Mouse (Mus musculus) spleen, embryonic (tissue): ENCODE data around the gene Dmac2.

Experiments
- CTCF ChIA-PET: fragments of 350-600 bp; sonication (Branson Sonifier 250); formaldehyde crosslinking; loops from one replicate; lab custom pipeline; 2022; lab: Charles Lee

Dmac2 gene

GRCm38 (mm10) chr7:25647574-25648123 lies 28.4 kb downstream of the Dmac2 start:
- CTCF ChIA-PET, result interaction anchor here (0.6 to 1.3 kb wide), 3 partner anchors 10 to 211 kb away, joined by 3 to 8 read pairs (median 3); no protein-coding TSS in a partner anchor

DNA sequence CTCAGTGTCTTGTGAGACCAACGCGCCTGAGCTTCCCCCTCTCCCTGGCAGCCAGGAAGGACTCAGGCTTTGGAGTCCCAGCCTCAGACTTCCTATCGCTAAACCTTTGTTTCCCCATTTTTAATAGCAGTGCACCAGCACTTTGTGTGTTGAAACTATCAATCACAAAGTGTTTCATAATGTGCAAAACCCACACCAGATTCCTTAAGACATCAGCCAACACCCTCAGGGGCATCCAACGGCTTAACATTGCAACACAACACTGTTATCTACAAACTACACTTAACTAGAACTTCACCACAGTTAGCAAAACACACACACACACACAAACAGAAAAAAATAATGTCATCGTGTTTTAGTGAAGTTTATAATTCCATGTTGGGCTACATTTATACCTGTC lies 30.6 kb downstream of the Dmac2 start:
- CTCF ChIA-PET, result interaction anchor here (0.5 to 0.6 kb wide), 2 partner anchors 165 to 169 kb away, joined by 4 to 6 read pairs; no protein-coding TSS in a partner anchor

- CTCF ChIA-PET, result interaction anchor here (0.7 to 1.2 kb wide), 4 partner anchors 14 to 222 kb away, joined by 3 read pairs; no protein-coding TSS in a partner anchor
Observed at GRCm38 (mm10) chr7:25651281-25651680, 32.1 kb downstream of the Dmac2 start.

DNA sequence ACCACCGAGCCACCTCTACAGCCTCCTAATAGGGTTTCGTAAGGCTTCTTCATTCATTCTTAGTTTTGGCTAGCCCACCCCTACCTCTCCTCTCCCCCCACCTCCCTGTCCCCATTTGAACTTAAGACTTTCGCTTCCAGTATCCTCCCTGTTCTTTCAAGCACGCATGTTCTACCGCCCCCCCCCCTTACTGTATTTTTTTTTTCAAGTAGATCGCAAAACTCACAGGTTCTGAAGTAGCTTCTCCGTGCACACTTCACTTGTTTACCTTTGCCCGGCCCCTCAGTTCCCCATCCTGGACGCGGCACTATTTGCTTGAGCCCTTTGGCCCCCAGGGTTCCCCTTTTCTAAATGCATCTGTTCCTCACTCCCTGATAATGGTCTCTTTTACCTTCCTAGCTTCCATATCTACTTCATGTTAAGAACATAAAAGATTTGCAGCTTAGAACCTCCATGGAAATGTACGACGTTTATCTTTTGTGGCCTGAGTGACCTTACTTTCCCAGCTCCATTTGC lies 33.1 kb downstream of the Dmac2 start:
- CTCF ChIA-PET, result interaction anchor here (0.5 to 1.4 kb wide), 8 partner anchors 26 to 389 kb away, joined by 3 to 9 read pairs (median 4); partner anchors contain the start of gene B3gnt8

DNA sequence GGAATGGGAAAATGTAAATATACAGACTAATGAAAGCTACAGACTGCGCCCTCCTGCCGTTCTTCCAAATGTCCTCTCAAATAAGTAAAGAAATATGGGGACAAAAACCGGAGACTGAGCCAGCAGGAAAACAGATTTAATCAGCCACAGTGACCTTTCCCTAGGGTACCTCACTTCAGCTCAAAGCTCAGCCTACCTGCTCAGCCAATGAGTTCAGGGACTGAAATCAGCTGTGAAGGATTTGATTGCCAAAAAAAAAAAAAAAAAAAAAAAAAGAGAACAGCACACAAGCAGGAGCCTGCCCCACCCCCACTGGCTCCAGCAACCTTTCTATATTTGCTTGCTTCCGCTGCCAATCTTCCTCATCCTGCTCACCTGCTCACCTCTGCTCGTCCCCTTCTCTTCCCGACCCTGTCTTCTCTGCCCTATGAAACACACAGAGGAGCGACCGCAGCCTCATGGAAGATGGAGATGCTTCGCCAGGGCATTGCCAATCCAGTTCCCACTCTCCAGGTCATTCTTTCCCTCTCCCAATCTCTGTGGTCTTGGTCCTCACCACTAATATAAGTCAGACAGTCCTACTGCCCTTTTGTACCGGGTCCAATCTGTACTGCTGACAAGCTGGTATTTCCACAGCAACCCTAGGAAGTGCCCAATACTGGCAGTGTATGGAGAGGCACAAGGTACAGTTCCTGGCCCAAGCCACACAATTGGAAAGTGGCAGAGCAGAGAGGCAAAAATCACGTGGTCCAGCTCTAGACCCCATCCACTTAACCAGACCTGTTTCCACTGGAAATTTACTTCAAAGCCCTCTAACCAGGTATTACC lies 36.6 kb downstream of the Dmac2 start:
- CTCF ChIA-PET, result interaction anchor here (0.6 to 0.7 kb wide), 4 partner anchors 24 to 712 kb away, joined by 3 read pairs; no protein-coding TSS in a partner anchor

GRCm38 (mm10) chr7:25657785-25658184 lies 38.6 kb downstream of the Dmac2 start:
- CTCF ChIA-PET, result interaction anchor here (0.7 to 0.8 kb wide), 2 partner anchors 10 to 632 kb away, joined by 3 to 7 read pairs; no protein-coding TSS in a partner anchor

- CTCF ChIA-PET, result interaction anchor here (0.6 to 0.7 kb wide), 2 partner anchors 51 to 680 kb away, joined by 3 to 5 read pairs; no protein-coding TSS in a partner anchor
Observed at GRCm38 (mm10) chr7:25658657-25659472, 39.7 kb downstream of the Dmac2 start, which contains the start of the genes Bckdha and Exosc5. TSS of gene Bckdha (minus strand) at chr7:25658981. TSS of gene Exosc5 (plus strand) at chr7:25659164.

- CTCF ChIA-PET, result interaction anchor here (0.6 kb wide), 1 partner anchor 389 kb away, joined by 3 read pairs; no protein-coding TSS in a partner anchor
Observed at GRCm38 (mm10) chr7:25666381-25666780, 47.2 kb downstream of the Dmac2 start.

DNA sequence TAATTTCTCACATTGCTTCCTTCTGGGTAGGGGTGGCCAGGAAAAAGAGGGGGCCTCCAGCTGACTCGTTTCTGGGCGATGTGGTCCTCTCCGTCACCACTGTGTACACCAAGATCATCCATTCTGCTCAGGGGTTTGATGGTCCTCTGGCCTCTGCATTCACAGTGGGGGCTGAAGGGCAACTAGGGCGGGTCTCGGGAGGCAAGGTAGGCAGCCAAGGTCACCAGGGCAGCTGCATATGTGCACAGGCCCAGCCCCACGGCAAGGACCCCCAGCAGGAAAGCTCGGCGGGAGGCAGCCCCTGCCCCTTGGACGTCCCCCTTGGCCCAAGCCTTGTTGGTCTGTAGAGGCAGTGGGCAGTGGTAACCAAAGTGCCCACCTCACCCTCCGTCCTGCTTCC lies 49.9 kb downstream of the Dmac2 start:
- CTCF ChIA-PET, result interaction anchor here (0.5 to 0.8 kb wide), 2 partner anchors 8 to 13 kb away, joined by 3 read pairs; no protein-coding TSS in a partner anchor

GRCm38 (mm10) chr7:25669631-25670030 lies 50.4 kb downstream of the Dmac2 start:
- CTCF ChIA-PET, result no interaction called here

GRCm38 (mm10) chr7:25670096-25670495 lies 50.9 kb downstream of the Dmac2 start:
- CTCF ChIA-PET, result no interaction called here

DNA sequence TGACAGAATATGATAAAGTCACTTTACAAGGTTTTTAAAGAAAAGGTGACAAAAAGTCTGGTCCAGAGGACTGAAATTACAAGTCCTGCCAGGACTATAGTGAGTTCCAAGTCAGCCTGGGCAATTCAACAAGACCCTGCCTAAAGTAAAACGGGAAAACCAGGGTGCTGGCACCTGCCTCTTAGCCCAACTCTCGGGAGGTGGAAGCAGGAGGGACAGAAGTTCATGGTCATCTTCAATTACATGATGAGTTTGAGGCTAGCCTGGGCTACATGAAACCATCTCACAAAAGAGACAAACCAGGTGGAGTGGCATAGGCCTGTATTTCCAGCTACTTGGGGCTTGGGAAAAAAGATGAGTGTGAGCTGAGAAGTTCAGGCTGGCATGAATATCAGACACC lies 52.5 kb downstream of the Dmac2 start:
- CTCF ChIA-PET, result no interaction called here

DNA sequence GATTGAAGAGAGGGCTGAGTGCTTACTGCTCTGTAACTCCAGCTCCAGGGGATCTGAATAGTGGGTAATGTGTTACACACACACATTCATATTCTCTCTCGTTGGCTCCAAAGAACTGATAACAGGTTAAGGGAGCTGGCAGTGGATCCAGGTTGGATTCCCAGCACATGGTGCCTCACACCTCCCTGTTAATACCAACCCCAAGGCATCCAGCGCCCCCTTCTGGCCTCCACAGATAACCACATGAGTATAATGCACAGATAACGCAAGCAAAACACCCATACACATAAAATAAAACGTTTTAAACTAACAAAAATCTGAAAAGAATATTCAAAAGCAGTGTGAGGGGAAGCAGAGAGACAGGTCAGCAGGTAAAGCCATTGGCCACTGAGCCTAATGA lies 53.2 kb downstream of the Dmac2 start:
- CTCF ChIA-PET, result no interaction called here

GRCm38 (mm10) chr7:25674297-25674696 lies 55.1 kb downstream of the Dmac2 start:
- CTCF ChIA-PET, result no interaction called here

- CTCF ChIA-PET, result no interaction called here
Observed at GRCm38 (mm10) chr7:25674719-25675300, 55.6 kb downstream of the Dmac2 start, which contains the start of gene Tmem91. TSS of gene Tmem91 (minus strand) at chr7:25675166.
